Comparison of ENCODE assay signal across 24 mouse cellular contexts in the genomic region with DNA sequence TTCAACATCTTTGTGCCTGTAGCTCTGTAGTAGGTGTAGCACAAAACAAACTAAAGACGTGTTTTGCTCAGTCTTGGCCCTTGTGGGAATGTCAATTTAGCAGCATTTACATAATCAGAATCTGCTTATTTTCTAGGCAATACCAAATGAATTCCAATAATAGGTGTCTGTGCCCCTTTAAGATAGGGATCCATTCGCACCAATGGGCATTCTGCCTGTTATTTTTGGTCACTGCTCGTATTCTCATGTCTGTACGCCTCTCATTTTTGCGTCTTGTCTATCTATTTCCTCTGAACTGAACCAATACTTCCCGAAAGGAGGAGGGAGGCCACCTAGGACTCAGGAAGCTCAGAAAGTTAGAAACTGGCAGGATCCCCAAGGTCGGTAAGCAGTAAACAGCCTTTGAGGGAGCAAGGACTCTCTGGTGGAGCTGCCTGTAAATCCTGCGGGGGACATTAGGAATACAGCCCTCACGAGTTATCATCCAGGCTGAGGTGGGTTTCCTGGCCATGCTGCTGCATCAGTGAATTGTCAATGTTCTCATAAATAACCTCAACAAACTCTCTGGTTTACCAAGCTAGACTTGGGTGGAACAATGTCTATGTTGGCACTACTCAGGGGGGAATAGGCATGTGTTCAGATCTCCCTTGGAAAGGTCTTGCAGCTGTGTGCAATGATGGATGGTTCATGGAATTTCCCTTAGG.
DNase-seq lines count a peak whose midpoint lies in the region; ATAC-seq and TF ChIP-seq lines count a peak whose summit lies in the region.
"Had no signal": no experiment of that assay in that cellular context is flagged by ENCODE, and none has a peak within 500 bp of the region (broad histone marks: within the 10 kb centered on the region; RNA-seq: fewer than 3 reads in every experiment).

No protein-coding gene starts in this region.

- H3K9ac ChIP-seq in midbrain, embryonic 11.5 days (ENCODE audit: low read length) = no peak overlapping the region
- H3K9ac ChIP-seq in midbrain, embryonic 14.5 days (replicated peaks; ENCODE audit: low read length) = no peak overlapping the region
- H3K9ac ChIP-seq in forebrain, embryonic 16.5 days (replicated peaks; ENCODE audit: low read depth, low read length) = no peak overlapping the region
- H3K9ac ChIP-seq: forebrain, embryonic 12.5 days; hindbrain, embryonic 15.5 days; limb, embryonic 13.5 days; midbrain, embryonic 12.5 days; neural tube, embryonic 13.5 days had no signal

- H3K4me3 ChIP-seq in gastrocnemius, adult 2 months = peak overlapping the region; percentile 60
- H3K4me3 ChIP-seq in midbrain, embryonic 11.5 days (ENCODE audit: low read depth, low read length) = no peak overlapping the region
- H3K4me3 ChIP-seq in midbrain, embryonic 14.5 days (replicated peaks; ENCODE audit: low read depth, low read length) = no peak overlapping the region
- no peak overlapping the region for H3K4me3 ChIP-seq in forebrain, embryonic 16.5 days (replicated peaks; ENCODE audit: low read length)
- H3K4me3 ChIP-seq: erythroblast, embryonic 14.5 days; forebrain, embryonic 12.5 days; hindbrain, embryonic 10.5 days; hindbrain, embryonic 15.5 days; limb, embryonic 13.5 days; midbrain, embryonic 12.5 days; neural tube, embryonic 13.5 days had no signal

- no peak for ATAC-seq in midbrain, embryonic 11.5 days (ENCODE audit: low FRiP score)
- ATAC-seq in midbrain, embryonic 14.5 days (ENCODE audit: low FRiP score, low TSS enrichment) = no peak
- no peak for ATAC-seq in forebrain, embryonic 16.5 days
- ATAC-seq: inflammation-experienced regulatory T-cells, adult 6 months; Patski had no signal

- no peak for TF ChIP-seq CTCF in gastrocnemius, adult 2 months (IDR thresholded peaks at IDR 0.05)

- no peaks in the 10 kb centered on the region for H3K36me3 ChIP-seq in midbrain, embryonic 11.5 days (ENCODE audit: control insufficient read depth, insufficient read depth, low read length)
- no peaks in the 10 kb centered on the region for H3K36me3 ChIP-seq in midbrain, embryonic 14.5 days (ENCODE audit: control insufficient read depth, insufficient read depth, low read length)
- no peaks in the 10 kb centered on the region for H3K36me3 ChIP-seq in forebrain, embryonic 16.5 days (ENCODE audit: control insufficient read depth, insufficient read depth)
- H3K36me3 ChIP-seq: forebrain, embryonic 12.5 days; hindbrain, embryonic 10.5 days; hindbrain, embryonic 15.5 days; limb, embryonic 13.5 days; midbrain, embryonic 12.5 days; neural tube, embryonic 13.5 days had no signal

- 87% methylated on average over 9 of the region's 9 CpGs for WGBS in midbrain, embryonic 11.5 days
- WGBS in midbrain, embryonic 14.5 days = 88% methylated on average over 9 of the region's 9 CpGs
- 84% methylated on average over 9 of the region's 9 CpGs for WGBS in forebrain, embryonic 16.5 days

- intact Hi-C loops in gastrocnemius, adult 2 months (cut with DNase I) = loop anchor here (2.0 kb wide), 1 partner anchor 198 kb away; no protein-coding TSS in a partner anchor
- intact Hi-C loops in gastrocnemius, postnatal 36 days (cut with DNase I) = no loop called here

- H3K9me3 ChIP-seq in midbrain, embryonic 11.5 days (ENCODE audit: control insufficient read depth, low read length) = no peaks in the 10 kb centered on the region
- no peaks in the 10 kb centered on the region for H3K9me3 ChIP-seq in midbrain, embryonic 14.5 days (ENCODE audit: control insufficient read depth, low read length)
- no peaks in the 10 kb centered on the region for H3K9me3 ChIP-seq in forebrain, embryonic 16.5 days (ENCODE audit: control insufficient read depth, low read length)
- H3K9me3 ChIP-seq: forebrain, embryonic 12.5 days; hindbrain, embryonic 10.5 days; hindbrain, embryonic 15.5 days; limb, embryonic 13.5 days; midbrain, embryonic 12.5 days; neural tube, embryonic 13.5 days had no signal

- DNase-seq in gastrocnemius, adult 2 months = peak; percentile 29
- no peak for DNase-seq in gastrocnemius, postnatal 36 days
- peak; percentile 67 for DNase-seq in midbrain, embryonic 11.5 days (ENCODE audit: low spot score, missing footprints)
- DNase-seq in midbrain, embryonic 14.5 days = no peak
- DNase-seq in adrenal gland, adult 8-10 months = peak; percentile 75
- peak; percentile 65 to 69 for DNase-seq in adrenal gland, postnatal 36 days
- DNase-seq: cerebellum, adult 18-20 months; cerebellum, postnatal 10 days; heart, postnatal 14 days; kidney, adult 11 months; kidney, postnatal 10 days; right cerebral cortex, adult 18-20 months; right cerebral cortex, postnatal 4 days had no signal

- H3K4me2 ChIP-seq in midbrain, embryonic 11.5 days = no peak overlapping the region
- H3K4me2 ChIP-seq in midbrain, embryonic 14.5 days (ENCODE audit: low read length) = no peak overlapping the region
- H3K4me2 ChIP-seq in forebrain, embryonic 16.5 days (ENCODE audit: low read length) = no peak overlapping the region
- H3K4me2 ChIP-seq: forebrain, embryonic 12.5 days; hindbrain, embryonic 15.5 days; limb, embryonic 13.5 days; liver, embryonic 11.5 days; midbrain, embryonic 12.5 days; neural tube, embryonic 13.5 days had no signal

- peak overlapping the region; percentile 92 for H3K27ac ChIP-seq in gastrocnemius, adult 2 months
- no peak overlapping the region for H3K27ac ChIP-seq in midbrain, embryonic 11.5 days (ENCODE audit: low read depth, low read length)
- H3K27ac ChIP-seq in midbrain, embryonic 14.5 days (replicated peaks; ENCODE audit: low read depth, low read length) = no peak overlapping the region
- no peak overlapping the region for H3K27ac ChIP-seq in forebrain, embryonic 16.5 days (ENCODE audit: low read length)
- H3K27ac ChIP-seq: forebrain, embryonic 12.5 days; hindbrain, embryonic 10.5 days; hindbrain, embryonic 15.5 days; limb, embryonic 13.5 days; midbrain, embryonic 12.5 days; neural tube, embryonic 13.5 days had no signal

- no peaks in the 10 kb centered on the region for H3K27me3 ChIP-seq in midbrain, embryonic 11.5 days (ENCODE audit: control insufficient read depth, insufficient read depth, low read length)
- H3K27me3 ChIP-seq in midbrain, embryonic 14.5 days (ENCODE audit: control insufficient read depth, insufficient read depth, low read length) = no peaks in the 10 kb centered on the region
- no peaks in the 10 kb centered on the region for H3K27me3 ChIP-seq in forebrain, embryonic 16.5 days (replicated peaks; ENCODE audit: control insufficient read depth, insufficient read depth, low read length)
- H3K27me3 ChIP-seq: forebrain, embryonic 12.5 days; hindbrain, embryonic 15.5 days; limb, embryonic 13.5 days; midbrain, embryonic 12.5 days; neural tube, embryonic 13.5 days; Patski had no signal

- H3K4me1 ChIP-seq in midbrain, embryonic 11.5 days (ENCODE audit: control insufficient read depth, insufficient read depth, low read length) = no peaks in the 10 kb centered on the region
- H3K4me1 ChIP-seq in midbrain, embryonic 14.5 days (ENCODE audit: control insufficient read depth, insufficient read depth, low read length) = peaks cover 3% of the 10 kb centered on the region
- peaks cover 10% of the 10 kb centered on the region for H3K4me1 ChIP-seq in forebrain, embryonic 16.5 days (replicated peaks; ENCODE audit: control insufficient read depth, insufficient read depth, low read length)
- H3K4me1 ChIP-seq: limb, embryonic 13.5 days had no signal

Comparison
In these comparisons a context has a peak if more than half of its experiments do, and no peak if none do; other contexts are left out.
1. DNase-seq: peak in gastrocnemius, adult 2 months (single experiment), midbrain, embryonic 11.5 days (single experiment), adrenal gland, adult 8-10 months (single experiment) and adrenal gland, postnatal 36 days (2 of 2); none in gastrocnemius, postnatal 36 days (0 of 2) and midbrain, embryonic 14.5 days (single experiment).